Mouse (Mus musculus) C3H10T1/2 (cell line): ENCODE results near the gene Olfr948. TPM values are rescaled to one million over a fixed set of nuclear protein-coding genes. Genes with fewer than 3 reads are reported as not detected.

Experiments used
- polyA plus RNA-seq, 2 experiments: library from polyadenylated mRNA; unstranded; fragments of >200 nt; fragmentation: generic; extraction: Trizol; gene quantifications; one replicate each; pipeline ENCODE4 v1.2.1; 2012; ENCODE audit warnings: missing spikeins in 2 of 2

Gene Olfr948
- polyA plus RNA-seq, result not detected

GRCm38 (mm10) chr9:39325945-39326344 is at the start of gene Olfr948:
Gene Olfr948 (minus strand): TSS chr9:39326045.

GRCm38 (mm10) chr9:39276718-39277117 is 49.1 kb downstream of the Olfr948 start, which contains the start of gene Olfr945:
Gene Olfr945 (minus strand): TSS chr9:39276818.

Other genes with a start within 250 kb of the Olfr948 start
- not detected for gene Olfr938, start 247.2 kb downstream of the Olfr948 start, polyA plus RNA-seq
- not detected for gene Olfr27, start 197.9 kb downstream of the Olfr948 start, polyA plus RNA-seq
- gene Olfr943, start 159.7 kb downstream of the Olfr948 start, polyA plus RNA-seq, result not detected
- gene Olfr944, start 124.1 kb downstream of the Olfr948 start, polyA plus RNA-seq, result not detected
- gene Olfr1537, start 76.1 kb downstream of the Olfr948 start, polyA plus RNA-seq, result not detected
- not detected for gene Olfr945, start 49.2 kb downstream of the Olfr948 start, polyA plus RNA-seq
- not detected for gene Olfr951, start 61.4 kb upstream of the Olfr948 start, polyA plus RNA-seq
- not detected for gene Olfr952, start 101.1 kb upstream of the Olfr948 start, polyA plus RNA-seq
- not detected for gene Olfr954, start 130.7 kb upstream of the Olfr948 start, polyA plus RNA-seq
- not detected for gene Olfr955, start 145.9 kb upstream of the Olfr948 start, polyA plus RNA-seq
- not detected for gene Olfr44, start 167.9 kb upstream of the Olfr948 start, polyA plus RNA-seq
- not detected for gene Olfr957, start 189.8 kb upstream of the Olfr948 start, polyA plus RNA-seq
- gene Olfr958, start 228.0 kb upstream of the Olfr948 start, polyA plus RNA-seq, result not detected
- gene Olfr959, start 249.5 kb upstream of the Olfr948 start, polyA plus RNA-seq, result not detected